ENCODE assay signal across 10 mouse cellular contexts in genomic region chr15:79914357-79914756, GRCm38 (mm10). TPM values are rescaled to one million over a fixed set of nuclear protein-coding genes. Genes with fewer than 3 reads are reported as not detected.
DNase-seq lines count a peak whose midpoint lies in the region; ATAC-seq and TF ChIP-seq lines count a peak whose summit lies in the region.
"Had no signal": no experiment of that assay in that cellular context is flagged by ENCODE, and none has a peak within 500 bp of the region (broad histone marks: within the 10 kb centered on the region; RNA-seq: fewer than 3 reads in every experiment).

No protein-coding gene starts in this region.

- DNase-seq in cerebellum, adult 9-11 months, result no peak
- peak in 1 of 2 experiments; percentile 34 for DNase-seq in layer of hippocampus, adult 2 months (ENCODE audit: low spot score in 2 of 2)
- DNase-seq in layer of hippocampus, adult 11-12 months (ENCODE audit: low spot score), result no peak
- peak; percentile 35 for DNase-seq in thymus, postnatal 14 days
- no peak for DNase-seq in thymus, postnatal 4 days
- DNase-seq in adrenal gland, postnatal 4 days (ENCODE audit: low spot score in 2 of 2), result no peak
- DNase-seq: lung, postnatal 4 days had no signal

- no peak overlapping the region for H3K4me2 ChIP-seq in midbrain, embryonic 13.5 days (replicated peaks)

- ATAC-seq in cerebellum, adult (ENCODE audit: insufficient number of reproducible peaks, low FRiP score, low TSS enrichment), result peak; percentile 18; the same call in 1 of the 2 replicates
- no peak for ATAC-seq in midbrain, embryonic 13.5 days

- H3K36me3 ChIP-seq in midbrain, embryonic 13.5 days, result peaks cover 20% of the 10 kb centered on the region
- H3K36me3 ChIP-seq: heart, embryonic 10.5 days had no signal

- H3K4me3 ChIP-seq in layer of hippocampus, adult 2 months, result no peak overlapping the region
- H3K4me3 ChIP-seq in midbrain, embryonic 13.5 days (replicated peaks), result no peak overlapping the region
- H3K4me3 ChIP-seq: heart, embryonic 10.5 days had no signal

- no peaks in the 10 kb centered on the region for H3K9me3 ChIP-seq in midbrain, embryonic 13.5 days
- H3K9me3 ChIP-seq: heart, embryonic 10.5 days had no signal

- H3K27me3 ChIP-seq in midbrain, embryonic 13.5 days, result no peaks in the 10 kb centered on the region

- no peak overlapping the region for H3K27ac ChIP-seq in layer of hippocampus, adult 2 months
- H3K27ac ChIP-seq in midbrain, embryonic 13.5 days, result no peak overlapping the region
- H3K27ac ChIP-seq: heart, embryonic 10.5 days had no signal

- H3K9ac ChIP-seq in midbrain, embryonic 13.5 days (replicated peaks), result no peak overlapping the region

- H3K4me1 ChIP-seq in midbrain, embryonic 13.5 days (replicated peaks), result no peaks in the 10 kb centered on the region

- WGBS in midbrain, embryonic 13.5 days, result 82% methylated on average over 3 of the region's 3 CpGs

- peak; percentile 66 for TF ChIP-seq CTCF in layer of hippocampus, adult 2 months (conservative IDR thresholded peaks at IDR 0.05)

RNA-seq across cellular contexts. Expression of gene Apobec3, which starts 22.9 kb away (rescaled TPM):
- 1 to 10 TPM; 5.5 to 5.8 TPM for total RNA-seq in layer of hippocampus, adult 2 months (2021)
- 10 to 100 TPM; 28.4 to 33.4 TPM for total RNA-seq in adrenal gland, postnatal 4 days (2021)
- 3.1 and 3.8 TPM in 2 replicates for polyA plus RNA-seq in midbrain, embryonic 13.5 days (2015; fragmentation: Nextera tagmentation; extraction: Ambion mirVana)

RNA-seq across cellular contexts. Expression of gene Cbx7, which starts 56.6 kb away (rescaled TPM):
- total RNA-seq in layer of hippocampus, adult 2 months (2021), result 10 to 100 TPM; 49.8 to 50.3 TPM
- total RNA-seq in adrenal gland, postnatal 4 days (2021), result 10 to 100 TPM; 15.4 to 18.4 TPM
- 3.0 and 4.3 TPM in 2 replicates for polyA plus RNA-seq in midbrain, embryonic 13.5 days (2015; fragmentation: Nextera tagmentation; extraction: Ambion mirVana)

Comparison
In these comparisons a context has a peak if more than half of its experiments do, and no peak if none do; other contexts are left out.
1. RNA of gene Apobec3, which starts 22.9 kb away (total RNA-seq): 28.4 to 33.4 TPM in adrenal gland, postnatal 4 days; 5.5 to 5.8 TPM in layer of hippocampus, adult 2 months; every median in the first group is over 4 times any median in the second.